Mouse (Mus musculus) kidney, adult 2 months (tissue): ENCODE measurements around the gene Rpusd1.

Source experiments
- CTCF ChIP-seq: fragments of 200-500 bp; conservative IDR thresholded peaks from 2 replicates; pipeline ENCODE4 v1.5.1; 2011; ENCODE audit warnings: low read depth, mild to moderate bottlenecking, control low read depth, low read length, moderate library complexity, mixed read lengths; ENCODE audit not compliant: insufficient read depth, insufficient read length
- POLR2A ChIP-seq: fragments of 200-500 bp; IDR thresholded peaks from one replicate; pipeline ENCODE4 v1.6.1; 2011; ENCODE audit warnings: low read depth, low read length, control low read depth

DNA sequence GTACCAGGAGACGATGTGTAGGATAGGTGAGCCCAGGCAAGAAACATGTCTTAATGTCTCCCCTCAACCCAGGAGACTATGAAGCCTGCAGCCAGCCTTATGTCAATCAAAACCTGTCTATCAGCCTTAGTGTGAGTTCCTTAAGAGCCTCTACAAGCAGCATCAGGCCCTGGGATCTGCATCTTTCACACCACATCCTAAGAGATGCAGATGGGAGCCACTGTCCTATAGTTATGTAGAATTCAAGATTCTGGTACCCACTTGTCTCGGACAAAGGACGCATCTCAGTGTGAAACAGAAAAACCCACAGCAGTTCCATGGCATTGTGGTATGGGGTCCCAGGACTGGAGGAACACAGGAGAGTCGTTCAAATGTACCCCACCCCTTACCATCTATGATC lies 27.6 kb downstream of the Rpusd1 start:
- TF ChIP-seq POLR2A: no peak
- no peak for TF ChIP-seq CTCF
